Comparison of ENCODE assay signal across 14 mouse cellular contexts in the genomic region with DNA sequence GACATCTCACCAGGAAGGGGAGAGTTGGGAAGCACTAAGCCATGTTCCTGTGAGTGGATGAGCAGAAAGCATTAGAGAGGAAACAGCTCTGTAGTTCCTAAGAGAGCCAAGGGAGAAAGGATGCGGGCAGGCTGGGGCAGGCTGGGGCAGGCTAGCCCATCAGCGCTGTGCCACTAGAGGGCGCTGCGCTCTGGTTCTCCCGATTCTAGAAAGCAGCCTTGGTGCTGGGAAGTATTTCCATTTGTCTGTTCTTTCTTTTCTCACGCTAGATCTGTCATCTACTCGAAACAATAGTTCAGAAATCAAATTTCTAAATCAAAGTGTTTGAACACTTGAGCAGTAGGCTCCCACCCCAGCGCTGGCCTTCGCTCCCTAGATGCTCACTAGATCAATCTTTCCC. TPM values are rescaled to one million over a fixed set of nuclear protein-coding genes. Genes with fewer than 3 reads are reported as not detected.
DNase-seq lines count a peak whose midpoint lies in the region; ATAC-seq and TF ChIP-seq lines count a peak whose summit lies in the region.
"Had no signal": no experiment of that assay in that cellular context is flagged by ENCODE, and none has a peak within 500 bp of the region (broad histone marks: within the 10 kb centered on the region; RNA-seq: fewer than 3 reads in every experiment).

No protein-coding gene starts in this region.

- peak; percentile 79 for DNase-seq in CD4-positive, CD25-positive, alpha-beta regulatory T cell, adult 2 months (ENCODE audit: low read depth, low spot score)
- no peak for DNase-seq in midbrain, postnatal 0 days (ENCODE audit: low spot score)
- no peak for DNase-seq in midbrain, embryonic 14.5 days
- DNase-seq in naive thymus-derived CD4-positive, alpha-beta T cell, adult 2 months (ENCODE audit: low read depth) = peak; percentile 81
- peak; percentile 78 for DNase-seq in thymus, postnatal 4 days
- DNase-seq in right cerebral cortex, adult 2 months (ENCODE audit: low spot score in 2 of 2) = no peak
- no peak for DNase-seq in adrenal gland, postnatal 36 days
- DNase-seq: adrenal gland, adult 2 months; cerebellum, adult 8-10 months; right cerebral cortex, postnatal 14 days had no signal

- no peaks in the 10 kb centered on the region for H3K4me1 ChIP-seq in midbrain, postnatal 0 days (ENCODE audit: insufficient read depth, low read length)
- no peaks in the 10 kb centered on the region for H3K4me1 ChIP-seq in midbrain, embryonic 14.5 days (ENCODE audit: control insufficient read depth, insufficient read depth, low read length)
- H3K4me1 ChIP-seq: heart, embryonic 15.5 days had no signal

- 66% methylated on average over 9 of the region's 9 CpGs for WGBS in midbrain, postnatal 0 days
- 66% methylated on average over 9 of the region's 9 CpGs for WGBS in midbrain, embryonic 14.5 days

- TF ChIP-seq CTCF in midbrain, postnatal 0 days (IDR thresholded peaks at IDR 0.05) = peak; percentile 36

- H3K4me2 ChIP-seq in midbrain, postnatal 0 days (ENCODE audit: low read depth, low read length, poor library complexity, severe bottlenecking) = no peak overlapping the region
- H3K4me2 ChIP-seq in midbrain, embryonic 14.5 days (ENCODE audit: low read length) = no peak overlapping the region
- H3K4me2 ChIP-seq: embryonic facial prominence, embryonic 15.5 days; heart, embryonic 15.5 days had no signal

- H3K9me3 ChIP-seq in midbrain, postnatal 0 days (ENCODE audit: low read length) = no peaks in the 10 kb centered on the region
- no peaks in the 10 kb centered on the region for H3K9me3 ChIP-seq in midbrain, embryonic 14.5 days (ENCODE audit: control insufficient read depth, low read length)
- H3K9me3 ChIP-seq: embryonic facial prominence, embryonic 15.5 days; heart, embryonic 15.5 days had no signal

- H3K36me3 ChIP-seq in midbrain, postnatal 0 days (ENCODE audit: insufficient read depth, low read length) = no peaks in the 10 kb centered on the region
- no peaks in the 10 kb centered on the region for H3K36me3 ChIP-seq in midbrain, embryonic 14.5 days (ENCODE audit: control insufficient read depth, insufficient read depth, low read length)
- H3K36me3 ChIP-seq: embryonic facial prominence, embryonic 15.5 days; heart, embryonic 15.5 days had no signal

- H3K9ac ChIP-seq in midbrain, postnatal 0 days (replicated peaks; ENCODE audit: low read length, poor library complexity, severe bottlenecking) = no peak overlapping the region
- no peak overlapping the region for H3K9ac ChIP-seq in midbrain, embryonic 14.5 days (replicated peaks; ENCODE audit: low read length)
- H3K9ac ChIP-seq: embryonic facial prominence, embryonic 15.5 days; heart, embryonic 15.5 days had no signal

- no peak overlapping the region for H3K4me3 ChIP-seq in midbrain, postnatal 0 days (ENCODE audit: low read depth, low read length)
- H3K4me3 ChIP-seq in midbrain, embryonic 14.5 days (replicated peaks; ENCODE audit: low read depth, low read length) = no peak overlapping the region
- H3K4me3 ChIP-seq: embryonic facial prominence, embryonic 15.5 days; heart, embryonic 15.5 days had no signal

- no peak overlapping the region for H3K27ac ChIP-seq in midbrain, postnatal 0 days (ENCODE audit: low read depth, low read length)
- no peak overlapping the region for H3K27ac ChIP-seq in midbrain, embryonic 14.5 days (replicated peaks; ENCODE audit: low read depth, low read length)
- H3K27ac ChIP-seq: embryonic facial prominence, embryonic 15.5 days; heart, embryonic 15.5 days had no signal

- no peaks in the 10 kb centered on the region for H3K27me3 ChIP-seq in midbrain, postnatal 0 days (ENCODE audit: insufficient read depth, low read length)
- no peaks in the 10 kb centered on the region for H3K27me3 ChIP-seq in midbrain, embryonic 14.5 days (ENCODE audit: control insufficient read depth, insufficient read depth, low read length)
- H3K27me3 ChIP-seq: embryonic facial prominence, embryonic 15.5 days had no signal

- no peak for ATAC-seq in CD4-positive, CD25-positive, alpha-beta regulatory T cell, adult 4 months
- no peak for ATAC-seq in midbrain, postnatal 0 days (ENCODE audit: low FRiP score)
- no peak for ATAC-seq in midbrain, embryonic 14.5 days (ENCODE audit: low FRiP score, low TSS enrichment)

RNA-seq across cellular contexts. Expression of gene Kcnmb1, which starts 28.5 kb away (rescaled TPM):
- 1 to 10 TPM in 1 of 2 experiments, under 1 TPM in 1; 0.79 to 1.0 TPM for polyA plus RNA-seq in CD4-positive, CD25-positive, alpha-beta regulatory T cell, adult 4 months (2017; shearing (Covaris generic))
- total RNA-seq in midbrain, postnatal 0 days (2014; rRNA removed) = 0.11 TPM in 1 of 2 replicates, not detected in the other
- 0.07 and 0.20 TPM in 2 replicates for polyA plus RNA-seq in midbrain, postnatal 0 days (2015; fragmentation: Nextera tagmentation; extraction: Ambion mirVana)
- 0.18 and 0.39 TPM in 2 replicates for polyA plus RNA-seq in midbrain, embryonic 14.5 days (2014; fragmentation: Nextera tagmentation; extraction: Ambion mirVana)
- under 1 TPM; 0.13 TPM for total RNA-seq in adrenal gland, postnatal 36 days (2021)
- total RNA-seq: megakaryocyte, adult 5-6 weeks had no signal

RNA-seq across cellular contexts. Expression of gene Kcnip1, which starts 58.7 kb away (rescaled TPM):
- not detected for polyA plus RNA-seq in CD4-positive, CD25-positive, alpha-beta regulatory T cell, adult 4 months (2017; shearing (Covaris generic))
- 93.8 and 102 TPM in 2 replicates for total RNA-seq in midbrain, postnatal 0 days (2014; rRNA removed)
- 145 TPM in 2 replicates for polyA plus RNA-seq in midbrain, postnatal 0 days (2015; fragmentation: Nextera tagmentation; extraction: Ambion mirVana)
- polyA plus RNA-seq in midbrain, embryonic 14.5 days (2014; fragmentation: Nextera tagmentation; extraction: Ambion mirVana) = 76.5 and 93.5 TPM in 2 replicates
- 1 to 10 TPM; 2.2 to 3.5 TPM for total RNA-seq in adrenal gland, postnatal 36 days (2021)
- polyA plus RNA-seq: heart, embryonic 15.5 days had no signal

Comparison
In these comparisons a context has a peak if more than half of its experiments do, and no peak if none do; other contexts are left out.
1. DNase-seq: peak in CD4-positive, CD25-positive, alpha-beta regulatory T cell, adult 2 months (single experiment), naive thymus-derived CD4-positive, alpha-beta T cell, adult 2 months (single experiment) and thymus, postnatal 4 days (single experiment); none in midbrain, postnatal 0 days (single experiment), midbrain, embryonic 14.5 days (single experiment), right cerebral cortex, adult 2 months (0 of 2) and adrenal gland, postnatal 36 days (0 of 2).
2. RNA of gene Kcnip1, which starts 58.7 kb away (polyA plus RNA-seq): 145 TPM in midbrain, postnatal 0 days and 76.5 to 93.5 TPM in midbrain, embryonic 14.5 days; not detected in CD4-positive, CD25-positive, alpha-beta regulatory T cell, adult 4 months; every median in the first group is over 10 times any median in the second.